Mouse (Mus musculus): ENCODE results near the gene Ifnk.

DNA sequence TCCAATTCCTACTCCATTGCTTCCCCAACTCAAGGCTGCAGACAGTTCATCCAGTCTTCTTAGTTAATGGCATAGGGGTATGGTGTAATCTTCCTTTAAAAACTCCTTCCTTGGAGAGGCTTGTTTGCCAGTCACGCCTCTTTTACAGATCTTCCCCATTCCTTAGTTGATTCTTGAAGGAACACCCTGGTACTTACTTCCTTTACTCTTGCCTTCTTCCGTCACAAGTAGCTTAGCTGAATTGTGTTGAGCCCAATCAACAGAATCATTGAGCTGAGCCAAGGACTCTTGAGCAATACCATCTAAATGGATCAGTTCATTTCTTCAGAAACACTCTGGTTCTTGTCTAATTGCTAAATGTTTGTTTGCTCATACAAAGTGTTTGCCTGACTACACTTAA lies 13.4 kb downstream of the Ifnk start:
- TF ChIP-seq CTCF (IDR thresholded peaks at IDR 0.05; ENCODE audit: control insufficient read depth, insufficient read depth, insufficient read length) (no peak), FOSL1 (IDR thresholded peaks at IDR 0.05; ENCODE audit: insufficient read depth, low read length, poor library complexity, severe bottlenecking) (no peak), MAX (IDR thresholded peaks at IDR 0.05) (no peak), MYOG (IDR thresholded peaks at IDR 0.05; ENCODE audit: control insufficient read depth, extremely low read depth, insufficient read length) (no peak), CEBPB (IDR thresholded peaks at IDR 0.05; ENCODE audit: low read depth) (no peak), MYOD1 (IDR thresholded peaks at IDR 0.05; ENCODE audit: control insufficient read depth, insufficient read length, low read depth) (no peak)
